Mouse (Mus musculus): Measurements from ENCODE around the gene Arid5a. TPM values are rescaled to one million over a fixed set of nuclear protein-coding genes. Genes with fewer than 3 reads are reported as not detected.

Gene Arid5a
- polyA plus RNA-seq, 1 experiment from 2014 or later = 3.4 TPM

- Histone ChIP-seq H3K36me3 (no peaks in the 10 kb centered on the region), H3K4me1 (peaks cover 29% of the 10 kb centered on the region), H3K9me3 (replicated peaks) (no peaks in the 10 kb centered on the region), H3K27me3 (ENCODE audit: low read depth, poor library complexity, severe bottlenecking) (peaks cover 39% of the 10 kb centered on the region), H3K4me3 (no peak overlapping the region), H3K27ac (replicated peaks) (no peak overlapping the region)
- no peak for DNase-seq (ENCODE audit: low spot score)
- 80% methylated on average over 5 of the region's 5 CpGs for WGBS
These were observed 35.0 kb upstream of the Arid5a start for GRCm38 (mm10) chr1:36272546-36272945.

GRCm38 (mm10) chr1:36273288-36273687 lies 34.2 kb upstream of the Arid5a start:
- DNase-seq (ENCODE audit: low spot score) = no peak
- Histone ChIP-seq H3K36me3 (no peaks in the 10 kb centered on the region), H3K4me1 (peaks cover 29% of the 10 kb centered on the region), H3K9me3 (replicated peaks) (no peaks in the 10 kb centered on the region), H3K27me3 (ENCODE audit: low read depth, poor library complexity, severe bottlenecking) (peaks cover 37% of the 10 kb centered on the region), H3K27ac (replicated peaks) (no peak overlapping the region), H3K4me3 (no peak overlapping the region)
- 58% methylated on average over 9 of the region's 9 CpGs for WGBS

- no peak within 1 kb of the TSS for H3K4me3 ChIP-seq
- H3K9me3 ChIP-seq (replicated peaks) = no peaks in the 10 kb centered on the region
- peaks cover 24% of the 10 kb centered on the region for H3K4me1 ChIP-seq
- DNase-seq (ENCODE audit: low spot score) = no peak
- WGBS = 88% methylated on average over 5 of the region's 5 CpGs
- peaks cover 25% of the 10 kb centered on the region for H3K27me3 ChIP-seq (ENCODE audit: low read depth, poor library complexity, severe bottlenecking)
- no peak within 1 kb of the TSS for H3K27ac ChIP-seq (replicated peaks)
- no peaks in the 10 kb centered on the region for H3K36me3 ChIP-seq
These were observed 33.1 kb upstream of the Arid5a start, which contains the start of gene Neurl3 for GRCm38 (mm10) chr1:36274455-36274854. Gene Neurl3, minus strand, starts transcription at chr1:36274679.

GRCm38 (mm10) chr1:36275635-36276389 lies 31.7 kb upstream of the Arid5a start:
- DNase-seq (ENCODE audit: low spot score) = no peak
- H3K4me1 ChIP-seq = peaks cover 13% of the 10 kb centered on the region
- 81% methylated on average over 13 of the region's 13 CpGs for WGBS
- no peak overlapping the region for H3K4me3 ChIP-seq
- H3K27ac ChIP-seq (replicated peaks) = no peak overlapping the region
- H3K27me3 ChIP-seq (ENCODE audit: low read depth, poor library complexity, severe bottlenecking) = peaks cover 11% of the 10 kb centered on the region
- H3K9me3 ChIP-seq (replicated peaks) = no peaks in the 10 kb centered on the region
- no peaks in the 10 kb centered on the region for H3K36me3 ChIP-seq

- DNase-seq (ENCODE audit: low spot score) = peak; percentile 81
- Histone ChIP-seq H3K27ac (replicated peaks) (no peak overlapping the region), H3K4me1 (peaks cover 11% of the 10 kb centered on the region), H3K4me3 (no peak overlapping the region), H3K27me3 (ENCODE audit: low read depth, poor library complexity, severe bottlenecking) (peaks cover 1% of the 10 kb centered on the region; the same call in 1 of the 2 replicates), H3K9me3 (replicated peaks) (no peaks in the 10 kb centered on the region), H3K36me3 (no peaks in the 10 kb centered on the region)
- WGBS = 20% methylated on average over 7 of the region's 7 CpGs
These were observed 30.1 kb upstream of the Arid5a start for GRCm38 (mm10) chr1:36277267-36278060.

- no peak overlapping the region for H3K27ac ChIP-seq (replicated peaks)
- no peaks in the 10 kb centered on the region for H3K9me3 ChIP-seq (replicated peaks)
- DNase-seq (ENCODE audit: low spot score) = peak; percentile 74
- H3K4me1 ChIP-seq = peaks cover 7% of the 10 kb centered on the region; the same call in 1 of the 2 replicates
- no peak overlapping the region for H3K4me3 ChIP-seq
- H3K27me3 ChIP-seq (ENCODE audit: low read depth, poor library complexity, severe bottlenecking) = no peaks in the 10 kb centered on the region
- H3K36me3 ChIP-seq = no peaks in the 10 kb centered on the region
- 27% methylated on average over 3 of the region's 3 CpGs for WGBS
These were observed 28.3 kb upstream of the Arid5a start for GRCm38 (mm10) chr1:36279202-36279601.

GRCm38 (mm10) chr1:36280938-36281337 lies 26.6 kb upstream of the Arid5a start:
- H3K9me3 ChIP-seq (replicated peaks) = no peaks in the 10 kb centered on the region
- H3K4me1 ChIP-seq = no peaks in the 10 kb centered on the region; the same call in 1 of the 2 replicates
- no peaks in the 10 kb centered on the region for H3K36me3 ChIP-seq
- DNase-seq (ENCODE audit: low spot score) = no peak
- H3K4me3 ChIP-seq = no peak overlapping the region
- 84% methylated on average over 3 of the region's 3 CpGs for WGBS
- H3K27me3 ChIP-seq (ENCODE audit: low read depth, poor library complexity, severe bottlenecking) = no peaks in the 10 kb centered on the region
- no peak overlapping the region for H3K27ac ChIP-seq (replicated peaks)

- H3K36me3 ChIP-seq = no peaks in the 10 kb centered on the region
- H3K9me3 ChIP-seq (replicated peaks) = no peaks in the 10 kb centered on the region
- H3K4me1 ChIP-seq = no peaks in the 10 kb centered on the region
- H3K27ac ChIP-seq (replicated peaks) = no peak overlapping the region
- no peak overlapping the region for H3K4me3 ChIP-seq
- DNase-seq (ENCODE audit: low spot score) = no peak
- 93% methylated on average over 6 of the region's 6 CpGs for WGBS
- no peaks in the 10 kb centered on the region for H3K27me3 ChIP-seq (ENCODE audit: low read depth, poor library complexity, severe bottlenecking)
These were observed 25.7 kb upstream of the Arid5a start for GRCm38 (mm10) chr1:36281849-36282248.

GRCm38 (mm10) chr1:36293470-36293869 lies 14.1 kb upstream of the Arid5a start:
- Histone ChIP-seq H3K36me3 (no peaks in the 10 kb centered on the region), H3K27ac (replicated peaks) (no peak overlapping the region), H3K4me1 (no peaks in the 10 kb centered on the region), H3K4me3 (no peak overlapping the region), H3K27me3 (ENCODE audit: low read depth, poor library complexity, severe bottlenecking) (peaks cover 11% of the 10 kb centered on the region), H3K9me3 (replicated peaks) (no peaks in the 10 kb centered on the region)
- WGBS = 93% methylated on average over 8 of the region's 8 CpGs
- no peak for DNase-seq (ENCODE audit: low spot score)

- H3K9me3 ChIP-seq (replicated peaks) = no peaks in the 10 kb centered on the region
- WGBS = 86% methylated on average over 3 of the region's 3 CpGs
- H3K36me3 ChIP-seq = no peaks in the 10 kb centered on the region
- H3K27me3 ChIP-seq (ENCODE audit: low read depth, poor library complexity, severe bottlenecking) = peaks cover 20% of the 10 kb centered on the region
- DNase-seq (ENCODE audit: low spot score) = no peak
- H3K4me3 ChIP-seq = no peak overlapping the region
- no peak overlapping the region for H3K27ac ChIP-seq (replicated peaks)
- H3K4me1 ChIP-seq = no peaks in the 10 kb centered on the region
These were observed 13.1 kb upstream of the Arid5a start for GRCm38 (mm10) chr1:36294402-36294801.

GRCm38 (mm10) chr1:36296466-36297149 lies 10.9 kb upstream of the Arid5a start:
- no peak for DNase-seq (ENCODE audit: low spot score)
- Histone ChIP-seq H3K36me3 (no peaks in the 10 kb centered on the region), H3K27me3 (ENCODE audit: low read depth, poor library complexity, severe bottlenecking) (peaks cover 41% of the 10 kb centered on the region), H3K4me3 (no peak overlapping the region), H3K27ac (replicated peaks) (no peak overlapping the region), H3K4me1 (no peaks in the 10 kb centered on the region), H3K9me3 (replicated peaks) (no peaks in the 10 kb centered on the region)
- WGBS = 79% methylated on average over 9 of the region's 9 CpGs

GRCm38 (mm10) chr1:36298107-36298506 lies 9.4 kb upstream of the Arid5a start:
- DNase-seq (ENCODE audit: low spot score) = no peak
- Histone ChIP-seq H3K4me1 (peaks cover 3% of the 10 kb centered on the region), H3K9me3 (replicated peaks) (no peaks in the 10 kb centered on the region), H3K27me3 (ENCODE audit: low read depth, poor library complexity, severe bottlenecking) (peaks cover 56% of the 10 kb centered on the region), H3K27ac (replicated peaks) (no peak overlapping the region), H3K4me3 (no peak overlapping the region), H3K36me3 (no peaks in the 10 kb centered on the region)
- WGBS = 76% methylated on average over 4 of the region's 4 CpGs

Measured in midbrain, embryonic 10.5 days (tissue).